Mouse (Mus musculus) kidney, adult 11 months (tissue): ENCODE results near the gene Pgm2l1.

ENCODE experiments used
- DNase-seq: peaks from one replicate; pipeline ENCODE4 v3.0.0; 2022

The Pgm2l1 gene

DNA sequence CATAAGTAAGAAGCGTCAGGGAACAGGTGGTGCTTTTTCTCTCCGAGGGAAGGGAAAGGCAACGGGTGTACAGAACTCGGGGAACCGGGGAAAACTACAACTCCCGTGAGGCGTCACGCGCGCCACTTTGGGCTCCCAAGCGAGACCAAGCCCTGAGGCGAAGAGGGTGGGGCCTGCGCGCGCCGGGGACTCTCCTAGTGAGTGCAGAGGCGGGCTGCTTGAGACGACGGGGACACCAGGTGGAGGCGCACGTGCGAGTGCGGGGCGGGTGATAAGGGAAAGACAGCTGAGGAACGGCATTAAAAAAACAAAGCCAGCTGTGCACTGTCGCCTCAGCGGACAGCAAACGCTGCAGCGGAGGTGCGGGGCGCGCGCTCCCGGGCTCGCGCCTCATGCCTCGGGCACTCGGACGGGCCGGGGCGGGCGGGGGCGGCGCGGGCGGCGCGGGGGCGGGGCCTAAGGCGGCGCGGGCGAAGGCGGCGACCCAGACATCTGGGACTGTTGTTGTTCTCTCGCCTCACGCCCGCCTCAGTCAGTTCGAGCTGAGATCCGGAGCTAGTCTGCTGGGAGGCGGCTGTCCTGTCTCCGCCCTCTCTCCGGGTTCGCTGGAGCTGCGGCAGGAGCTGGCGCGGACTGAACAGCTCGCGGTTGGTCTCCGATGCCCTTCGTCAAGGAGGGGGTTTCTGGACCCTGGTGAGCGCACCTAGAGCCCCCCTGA is at the start of gene Pgm2l1:
Pgm2l1 (plus strand) TSS at position 237 of the 718 bp plus-strand sequence.
- DNase-seq, result peak; percentile 97

DNA sequence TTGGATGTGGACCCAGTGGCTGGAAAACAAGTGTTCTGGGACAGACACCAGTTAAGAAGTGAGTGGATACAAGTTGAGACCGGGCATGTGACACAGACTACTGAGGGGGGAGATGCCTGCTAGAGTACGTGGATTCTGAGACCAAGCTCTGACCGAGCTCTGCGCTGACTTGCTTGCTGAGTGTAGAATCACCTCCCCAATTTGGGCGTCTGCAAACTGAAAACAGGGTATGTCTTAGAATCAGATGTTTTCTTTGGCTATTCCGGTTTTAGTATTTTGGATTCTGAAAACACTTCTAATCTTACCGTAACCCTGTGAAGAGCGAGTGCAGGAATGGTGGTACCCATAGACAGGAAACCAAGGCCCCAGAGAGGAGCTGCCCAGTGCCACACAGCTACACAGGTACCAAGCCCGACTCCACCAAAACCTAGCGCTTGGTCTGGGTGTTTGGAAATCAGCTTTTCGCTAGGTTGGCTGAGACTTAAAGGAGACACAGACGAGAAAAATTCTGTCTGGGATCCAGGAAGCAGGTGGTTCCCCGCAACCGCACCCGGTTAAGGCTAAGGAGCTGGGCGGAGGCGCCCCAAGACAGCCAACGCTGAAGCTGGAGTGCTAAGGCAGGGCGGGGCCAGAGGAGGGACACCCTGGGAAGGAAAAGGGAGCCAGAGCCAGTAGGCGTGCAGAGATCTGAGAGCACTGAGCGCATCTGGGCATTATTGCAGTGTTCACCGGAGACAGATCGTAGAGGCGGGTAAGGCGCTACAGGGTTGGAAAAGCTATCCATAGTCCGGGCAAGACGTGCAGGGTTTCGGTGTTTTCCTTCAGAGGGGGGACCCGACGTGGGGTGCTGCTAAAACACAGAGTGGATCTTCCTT is 48.9 kb upstream of the Pgm2l1 start:
- DNase-seq, result peak; percentile 35

DNA sequence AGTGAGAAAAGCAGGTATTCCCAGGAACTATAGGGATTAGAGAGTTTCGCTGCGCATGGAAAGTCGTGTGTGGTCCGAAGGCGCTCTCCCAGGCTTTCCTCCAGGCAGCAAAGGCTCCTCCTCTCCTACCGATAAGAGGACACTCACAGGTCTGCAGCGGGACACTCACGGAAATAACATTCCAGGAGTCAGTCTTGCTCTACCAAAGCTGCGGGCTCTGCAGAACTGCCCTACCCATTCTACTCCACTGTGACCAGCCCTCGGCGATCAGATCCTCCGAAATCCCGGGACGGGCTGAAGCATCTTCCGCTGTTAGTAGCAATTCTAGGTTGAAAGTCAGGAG is 48.3 kb upstream of the Pgm2l1 start:
- no peak for DNase-seq

DNA sequence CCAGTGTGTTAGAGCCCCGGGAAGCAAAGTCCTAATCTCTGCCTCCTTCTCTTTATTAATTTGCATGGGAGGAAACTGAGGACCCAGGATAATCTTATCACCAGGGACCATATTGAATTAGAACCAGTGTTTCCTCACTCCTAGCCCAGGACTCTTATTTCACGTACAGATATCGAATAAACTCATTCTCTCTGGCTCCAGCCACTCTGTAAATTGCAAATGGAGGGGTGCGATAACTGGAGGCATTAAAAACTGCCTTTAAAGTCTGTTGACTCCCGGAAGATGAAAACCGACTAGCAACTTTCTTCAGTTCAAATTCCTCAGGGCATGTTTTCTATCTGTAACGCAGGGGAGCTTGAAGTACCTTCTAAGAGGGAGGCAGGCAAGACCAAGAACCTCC is 47.8 kb upstream of the Pgm2l1 start:
- DNase-seq, result no peak

DNA sequence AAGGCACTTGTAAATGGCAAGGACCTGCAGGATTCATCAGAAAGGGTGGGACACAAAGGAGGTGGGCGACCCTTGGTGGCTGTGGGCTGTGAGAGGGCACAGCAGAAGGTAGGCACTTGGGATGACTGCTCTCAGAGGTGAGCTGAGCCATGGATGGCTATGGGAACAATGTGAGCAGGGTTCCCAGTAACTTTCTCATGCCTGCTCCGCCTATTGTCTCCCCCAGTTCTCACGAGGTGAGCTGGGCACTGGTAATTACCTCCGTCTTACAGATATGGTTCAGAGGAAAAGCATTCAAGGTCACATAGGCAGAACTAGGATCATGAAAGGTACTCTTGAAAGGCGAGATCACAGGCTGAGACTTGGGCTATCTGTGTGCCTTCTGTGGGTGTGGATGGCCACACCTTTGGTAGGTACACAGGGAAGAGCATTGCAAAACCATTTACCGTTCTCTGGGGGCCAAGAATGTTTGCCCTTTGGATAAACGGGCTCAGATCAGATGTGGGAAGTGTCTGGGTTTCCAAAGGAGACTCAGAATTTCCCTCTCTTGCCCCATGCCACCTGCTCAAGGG is 47.3 kb upstream of the Pgm2l1 start:
- no peak for DNase-seq

DNA sequence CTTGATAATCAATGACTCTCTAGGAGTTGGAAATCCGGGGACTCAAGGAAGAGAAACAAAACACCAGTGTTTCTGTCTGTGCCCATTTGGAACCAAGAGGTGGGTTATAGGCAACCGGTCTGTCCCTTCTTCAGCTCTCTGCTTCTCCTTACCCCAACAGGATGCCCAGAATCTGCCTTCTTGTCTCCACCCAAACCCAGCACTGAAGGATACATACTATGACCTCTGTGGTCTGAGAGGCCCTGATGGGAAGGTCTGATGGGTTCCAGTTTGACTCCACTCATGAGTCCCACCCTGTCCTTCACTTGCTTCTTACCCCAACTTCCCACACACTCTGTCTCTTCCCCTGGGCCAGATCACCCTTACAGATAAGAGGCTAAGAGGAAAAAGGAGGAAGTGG is 46.0 kb upstream of the Pgm2l1 start:
- DNase-seq, result no peak

DNA sequence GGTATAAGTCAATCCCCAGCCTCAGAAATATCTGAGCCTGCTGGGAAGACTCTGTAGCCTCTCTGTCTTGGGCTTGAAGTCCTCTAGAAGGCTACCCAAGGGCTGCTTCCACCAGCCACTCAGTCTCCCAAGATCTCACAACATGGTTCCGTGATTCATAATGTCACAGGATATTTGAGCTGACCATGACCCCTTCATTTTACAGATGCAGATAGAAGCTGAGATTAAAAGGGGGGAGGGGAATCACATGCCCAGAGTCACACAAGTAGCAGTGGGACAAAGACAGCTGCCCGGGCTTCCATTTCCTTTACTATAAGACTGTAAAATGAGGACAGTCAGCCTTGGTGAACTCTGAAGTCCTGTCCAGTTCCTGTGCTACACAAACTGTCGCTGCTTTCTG is 45.6 kb upstream of the Pgm2l1 start:
- DNase-seq, result no peak

DNA sequence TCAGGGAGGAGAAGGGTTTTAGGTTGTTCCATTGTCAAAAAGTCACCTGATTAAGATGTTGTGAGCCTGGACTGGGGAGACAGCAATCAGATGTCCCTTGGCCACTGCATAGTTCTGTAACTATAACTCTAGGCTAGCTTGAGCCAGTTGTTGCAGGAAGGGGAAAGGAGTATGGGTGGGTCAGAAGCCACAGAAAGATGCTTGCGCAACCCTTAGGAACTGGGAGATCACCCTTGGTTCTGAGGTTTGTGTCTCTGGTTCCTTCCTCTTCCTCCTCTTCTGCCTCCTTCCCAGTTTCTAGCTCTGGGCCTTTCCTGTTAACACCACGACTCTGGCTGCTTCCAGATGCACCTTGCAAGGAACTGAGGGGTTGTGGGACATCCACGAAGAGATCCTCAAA is 44.8 kb upstream of the Pgm2l1 start:
- DNase-seq, result no peak

DNA sequence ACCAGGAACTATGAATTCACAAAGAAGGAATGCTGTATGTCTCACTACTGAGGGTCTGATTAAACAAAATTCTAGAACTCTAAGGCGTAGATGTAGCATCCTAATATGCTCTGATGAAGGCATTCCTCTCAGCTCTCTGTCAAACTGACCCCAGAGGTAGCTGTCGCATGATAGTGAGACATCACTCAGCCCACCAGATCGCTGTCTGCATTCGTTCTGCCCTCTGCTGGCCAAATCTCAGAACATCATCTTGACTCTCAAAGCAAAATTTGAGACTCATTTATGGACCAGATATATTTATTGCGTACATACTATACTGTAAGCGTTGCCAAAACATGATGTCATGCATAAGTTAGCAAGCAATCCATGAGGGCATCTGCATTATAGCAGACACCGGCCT is 39.6 kb upstream of the Pgm2l1 start:
- no peak for DNase-seq

DNA sequence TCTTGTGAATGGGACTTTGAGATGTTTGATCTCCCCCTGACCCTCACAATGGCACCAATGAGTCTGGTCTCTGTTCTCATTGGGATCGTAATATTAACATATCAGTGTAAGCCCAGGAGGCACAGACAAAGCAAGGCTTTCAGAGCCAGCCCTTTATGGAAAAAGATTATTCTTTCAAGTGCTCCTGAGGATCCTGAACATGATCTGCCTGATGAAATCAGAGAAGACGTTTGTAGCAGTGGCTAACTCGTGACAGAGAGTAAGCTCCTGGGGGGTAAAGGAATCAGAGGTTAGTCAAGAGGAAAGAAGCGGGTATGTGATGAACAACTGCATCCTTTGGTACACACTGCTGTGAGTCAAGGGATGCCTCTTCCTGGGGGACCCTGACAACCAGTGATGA is 37.0 kb upstream of the Pgm2l1 start:
- no peak for DNase-seq

DNA sequence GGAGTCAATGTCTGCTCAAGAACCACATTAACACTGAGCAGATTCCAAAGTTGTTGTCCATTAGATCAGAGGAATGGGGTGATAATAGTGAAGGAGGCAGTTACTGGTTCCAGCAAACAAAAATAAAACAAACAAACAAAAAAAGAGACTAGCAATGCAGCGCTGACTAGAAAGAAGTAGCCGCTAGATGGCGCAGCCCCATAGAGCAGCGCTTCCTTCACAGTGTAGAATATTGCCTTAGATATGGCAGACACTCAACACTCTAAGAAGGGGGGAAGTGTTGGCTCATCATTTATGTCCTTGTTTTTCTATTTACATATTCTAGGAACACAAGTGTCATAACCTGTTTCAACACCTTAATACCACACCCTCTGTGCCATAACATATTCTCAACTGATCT is 36.4 kb upstream of the Pgm2l1 start:
- DNase-seq, result no peak

DNA sequence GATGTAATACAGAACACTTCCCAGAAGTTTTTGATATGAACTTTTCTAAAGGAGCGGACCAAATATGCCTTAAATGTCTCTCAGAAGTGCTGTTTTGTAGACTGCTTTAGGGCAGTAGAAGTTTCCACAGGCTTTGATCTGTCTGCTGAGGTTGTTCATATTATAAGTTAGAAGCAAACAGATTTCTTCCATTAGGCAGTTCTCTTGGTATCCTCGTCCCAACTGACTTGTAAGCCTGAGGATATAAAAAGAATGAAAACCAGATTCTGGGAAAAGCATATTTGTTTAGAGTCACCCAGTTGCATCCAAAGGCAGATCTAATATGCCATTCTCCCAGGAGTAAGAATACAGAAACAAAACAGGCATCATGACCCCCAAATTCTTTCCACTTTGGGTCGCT is 26.0 kb upstream of the Pgm2l1 start:
- DNase-seq, result no peak

DNA sequence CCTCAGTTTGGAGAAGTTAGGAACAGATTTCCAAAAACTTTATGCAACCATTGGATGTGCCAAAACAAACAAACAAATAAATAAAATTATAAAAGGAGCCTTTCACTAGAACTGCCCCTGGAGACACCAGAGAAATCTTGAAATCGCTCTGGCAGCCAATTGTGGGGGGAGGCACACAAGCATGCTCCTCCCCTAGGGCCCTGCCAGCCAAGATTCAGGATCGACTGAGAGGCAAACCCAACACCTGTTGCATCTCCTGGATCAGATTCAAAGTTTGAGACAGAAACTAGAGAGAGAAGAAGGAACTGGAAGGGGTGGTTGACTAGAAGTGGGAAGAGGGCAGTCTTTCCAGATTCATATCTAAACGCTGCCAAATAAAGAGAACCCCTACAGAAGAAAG is 23.6 kb upstream of the Pgm2l1 start:
- no peak for DNase-seq

DNA sequence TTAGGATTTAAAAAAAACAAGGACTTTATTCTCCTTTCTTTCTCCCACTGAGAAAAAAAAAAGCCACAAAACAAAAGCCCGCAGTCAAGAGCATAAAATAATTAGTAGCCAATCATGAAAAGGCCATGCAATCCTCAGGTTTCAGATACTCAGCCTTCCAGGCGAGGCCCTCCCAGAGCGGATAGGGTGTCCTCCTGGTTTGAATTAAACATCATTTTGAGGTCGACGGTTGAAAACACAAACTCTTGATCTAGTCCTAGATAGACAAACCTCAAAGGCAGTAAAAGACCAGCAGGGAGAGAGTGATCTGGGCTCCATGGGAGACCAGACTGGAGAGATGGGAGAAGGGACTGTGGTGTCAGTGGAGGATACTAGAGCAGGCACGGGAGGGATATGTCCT is 22.3 kb upstream of the Pgm2l1 start:
- no peak for DNase-seq

DNA sequence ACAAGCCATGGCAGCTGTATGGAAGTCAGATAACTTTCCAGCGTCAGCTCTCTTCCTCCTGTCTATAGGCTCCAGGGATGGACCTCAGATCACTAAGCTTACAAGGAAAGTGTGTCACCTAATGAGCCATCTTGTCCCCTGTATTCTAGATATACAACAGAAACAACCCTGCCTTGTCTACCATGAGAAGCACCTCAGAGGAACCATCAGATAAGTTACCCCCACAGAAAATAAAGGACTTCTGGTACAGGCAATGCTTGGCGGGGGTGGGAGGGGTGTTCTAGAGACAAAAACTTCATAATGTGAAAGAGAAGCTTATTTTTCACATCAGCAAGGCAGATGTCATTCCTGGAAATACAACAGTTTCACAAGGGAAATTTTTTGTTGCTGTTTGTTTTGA is 21.1 kb upstream of the Pgm2l1 start:
- DNase-seq, result no peak

DNA sequence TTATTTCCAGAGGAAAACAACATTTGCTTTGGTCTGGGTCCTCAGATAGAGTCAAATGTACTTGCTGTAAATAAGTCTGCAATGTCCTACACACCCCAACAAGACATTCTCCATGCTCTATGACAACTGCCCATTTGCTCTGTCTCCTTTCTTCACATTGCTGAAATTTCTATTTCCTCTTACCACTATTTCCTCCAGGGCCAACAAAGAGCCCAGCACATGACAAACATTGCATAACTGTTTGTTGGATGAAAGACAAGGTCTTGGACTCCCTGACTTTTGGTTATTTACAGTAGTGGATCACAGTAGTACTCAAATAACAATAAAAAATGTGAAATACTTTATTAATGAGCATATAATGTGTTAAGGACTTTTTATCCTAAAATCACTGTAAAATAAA is 19.3 kb upstream of the Pgm2l1 start:
- DNase-seq, result no peak

DNA sequence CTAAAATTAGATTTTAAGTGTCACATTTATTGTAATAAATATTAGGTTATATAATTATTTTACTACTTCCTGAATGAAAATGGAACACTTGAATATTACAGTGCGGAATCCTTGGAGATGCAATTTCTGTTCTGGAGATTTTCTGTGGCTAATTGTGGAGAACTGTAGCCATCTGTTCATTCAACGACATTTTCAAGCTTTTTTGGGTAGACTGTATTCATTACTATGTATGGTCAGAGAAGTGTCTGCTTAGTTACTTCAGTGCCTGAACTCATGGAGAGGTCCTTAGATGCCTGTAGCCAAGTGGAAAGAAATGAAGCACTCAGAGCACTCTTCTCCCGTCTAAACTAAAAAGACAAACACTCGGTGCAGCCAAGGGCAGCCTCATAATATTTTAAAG is 12.9 kb upstream of the Pgm2l1 start:
- DNase-seq, result no peak

DNA sequence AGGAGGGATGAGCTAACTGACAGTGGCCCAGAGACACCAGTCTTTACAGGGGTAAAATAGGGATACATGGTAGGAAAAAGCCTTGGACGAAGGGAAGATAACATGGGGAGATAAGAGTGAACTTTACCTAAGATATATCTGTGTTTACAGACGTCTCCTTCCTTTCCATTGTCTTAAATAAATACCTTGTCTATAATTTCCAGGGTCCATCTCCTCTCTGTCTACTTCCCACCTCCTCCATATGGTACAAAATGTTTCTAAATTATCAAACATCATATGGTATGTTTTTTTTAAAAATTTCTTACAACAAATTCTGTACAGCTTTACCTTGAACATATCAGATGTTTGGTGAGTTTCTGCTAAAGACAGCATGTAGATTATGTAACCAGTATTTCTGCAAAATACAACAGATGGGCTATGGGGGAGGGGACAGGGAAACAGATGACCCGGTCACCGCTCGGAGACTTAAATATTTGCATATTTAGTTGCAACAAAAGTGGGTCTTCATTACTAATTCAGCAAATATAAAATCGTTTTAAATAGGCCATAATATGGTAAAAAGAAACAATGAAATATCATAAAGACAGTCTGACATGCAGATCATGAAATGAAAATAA is 12.0 kb upstream of the Pgm2l1 start:
- DNase-seq, result no peak

DNA sequence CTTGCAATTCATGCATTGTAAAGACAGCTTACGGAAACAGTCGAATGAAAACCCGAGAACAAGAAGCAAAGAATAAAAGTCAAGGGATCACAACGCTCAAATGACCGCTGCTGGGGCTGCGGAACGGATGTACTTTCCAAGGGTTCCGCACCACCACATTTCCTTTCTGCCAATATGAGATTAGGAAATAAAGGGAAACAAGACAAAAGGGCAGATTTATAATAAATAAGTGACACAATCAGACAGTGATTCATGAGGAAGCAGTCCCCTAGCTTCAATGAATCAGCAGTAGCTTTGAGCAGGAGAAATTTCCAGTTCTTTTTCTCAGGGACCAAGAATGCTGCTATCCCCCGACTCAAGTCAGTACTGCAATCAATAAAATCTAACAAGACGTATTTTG is 11.2 kb upstream of the Pgm2l1 start:
- no peak for DNase-seq

DNA sequence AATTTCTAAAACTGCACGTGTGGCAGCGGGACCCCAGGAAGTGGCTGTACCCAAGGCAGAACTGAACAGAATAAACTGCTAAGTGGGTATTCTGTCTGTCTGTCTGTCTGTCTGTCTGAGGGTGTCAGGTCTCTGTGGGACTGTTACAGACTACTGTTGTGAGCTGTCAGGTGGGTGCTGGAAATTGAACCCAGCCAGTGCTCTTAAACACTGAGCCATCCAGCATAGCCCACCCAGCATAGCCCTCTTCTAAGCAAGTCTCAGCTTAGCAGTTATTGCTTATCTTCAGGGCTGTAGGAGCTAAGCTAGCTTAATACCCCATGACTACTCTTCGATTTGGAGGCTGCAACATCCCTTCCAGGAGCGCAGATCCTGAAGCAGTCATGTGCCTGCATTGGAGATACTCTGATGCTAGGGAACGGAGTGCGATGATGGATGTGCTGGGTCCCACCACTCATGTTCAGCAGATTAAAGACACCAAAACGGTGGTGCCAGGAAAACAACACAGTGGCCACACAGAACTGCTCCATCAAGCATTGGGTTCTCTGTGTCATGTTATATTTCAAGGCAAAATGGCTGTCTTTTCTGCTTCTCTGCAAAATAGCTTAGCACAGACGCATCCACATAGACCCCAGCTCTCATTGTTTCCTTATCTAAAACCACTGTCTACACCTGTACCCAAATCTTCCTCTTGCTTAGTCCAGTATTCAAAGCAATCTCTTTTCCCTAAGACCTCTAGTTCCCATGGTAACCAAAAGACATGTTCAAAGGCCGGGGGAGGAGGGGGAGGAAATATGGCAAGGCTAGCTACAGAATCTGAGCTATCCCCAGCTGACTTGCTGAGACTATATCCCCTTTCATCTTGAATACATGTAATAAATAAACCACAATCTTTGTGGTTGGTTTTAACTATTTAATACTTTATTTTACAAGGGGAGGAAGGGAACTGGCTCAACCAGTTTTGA is 10.3 kb upstream of the Pgm2l1 start:
- DNase-seq, result no peak

DNA sequence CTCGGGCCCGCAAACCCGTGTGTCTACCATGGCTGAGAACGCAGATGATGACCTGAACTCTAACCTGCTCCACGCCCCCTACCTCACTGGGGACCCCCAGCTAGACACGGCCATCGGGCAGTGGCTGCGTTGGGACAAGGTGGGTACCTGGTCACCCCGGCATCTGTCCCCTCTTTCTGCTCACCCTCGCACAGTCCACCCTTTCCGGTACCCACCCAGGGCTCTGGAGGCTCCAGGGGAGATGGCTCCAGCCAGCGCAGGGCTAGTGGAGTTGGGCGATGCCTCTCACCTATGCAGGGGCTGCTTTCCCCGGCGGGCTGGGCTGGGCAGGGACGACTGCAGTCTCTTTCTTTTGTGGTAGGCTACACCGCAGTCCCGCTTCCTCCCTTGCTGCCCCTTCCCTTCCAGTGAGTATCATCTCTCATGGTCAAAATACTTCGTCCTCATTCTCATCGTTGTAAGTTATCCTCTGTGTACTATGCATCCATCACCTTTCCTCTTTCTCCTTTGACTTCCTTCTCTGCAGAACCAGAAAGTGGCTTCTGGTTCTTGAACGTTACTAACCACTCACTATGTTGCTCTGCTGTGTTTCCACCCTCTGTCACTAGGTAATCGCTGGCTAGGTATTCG is 817 bp downstream of the Pgm2l1 start:
- DNase-seq, result no peak

DNA sequence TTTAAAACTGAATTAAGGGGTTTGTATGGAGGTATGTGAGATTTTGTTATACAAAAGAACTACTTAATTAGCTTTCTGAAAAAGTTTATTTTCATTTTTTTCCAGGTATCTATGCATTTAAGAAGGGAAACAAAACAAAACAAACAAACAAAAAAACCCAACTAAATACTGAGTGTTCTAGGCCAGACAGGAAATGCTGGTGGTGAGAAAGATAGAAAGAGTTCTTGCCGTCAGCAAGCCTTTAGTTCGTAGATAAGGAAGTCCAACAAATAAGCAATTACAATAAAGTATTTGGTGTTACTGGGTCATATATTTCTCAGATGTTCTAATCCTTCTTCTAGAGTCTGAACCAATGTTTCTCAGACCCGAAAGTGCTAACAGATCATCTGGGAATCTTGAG is 1.8 kb downstream of the Pgm2l1 start:
- DNase-seq, result no peak
